Mouse (Mus musculus) gastrocnemius, postnatal 10 days (tissue): Measurements from ENCODE around the gene Dyrk3. TPM values are rescaled to one million over a fixed set of nuclear protein-coding genes. Genes with fewer than 3 reads are reported as not detected.
A peak's percentile ranks its signal among the peaks of the same experiment; 100 is the strongest.
"Not testable (repeated sequence)": the region's sequence is repeated elsewhere in the genome, so short reads cannot be mapped to it uniquely, and the experiment has no call there.

Source experiments
- DNase-seq: peaks from one replicate; pipeline ENCODE4 v3.0.0; 2021; ENCODE audit warnings: mixed read lengths
- total RNA-seq, 2 experiments: library from RNA; stranded (reverse); gene quantifications; 2 replicates each; pipeline ENCODE4 v1.2.3; 2021

Gene Dyrk3
- total RNA-seq, 2 experiments from 2014 or later, result 0.12 to 0.14 TPM

DNA sequence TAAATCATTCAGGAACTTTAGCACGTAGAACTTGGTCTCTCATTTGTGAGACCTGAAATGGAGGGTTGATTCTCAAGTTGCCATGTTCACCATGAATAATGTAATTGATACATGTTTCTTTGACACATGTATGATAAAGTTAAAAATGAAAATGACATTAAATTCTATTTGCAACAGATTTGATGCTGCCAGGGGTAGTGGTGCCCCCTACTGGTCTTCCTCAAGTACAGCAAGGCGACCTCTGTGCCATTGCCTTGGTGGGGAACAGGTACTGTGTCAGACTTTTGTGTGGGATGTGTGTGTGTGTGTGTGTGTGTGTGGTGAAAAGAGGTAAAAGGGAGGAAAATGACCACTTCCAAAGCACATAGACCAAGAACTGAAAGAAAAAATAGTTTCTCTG, 17.3 kb upstream of the Dyrk3 start:
- DNase-seq, result peak; percentile 34

DNA sequence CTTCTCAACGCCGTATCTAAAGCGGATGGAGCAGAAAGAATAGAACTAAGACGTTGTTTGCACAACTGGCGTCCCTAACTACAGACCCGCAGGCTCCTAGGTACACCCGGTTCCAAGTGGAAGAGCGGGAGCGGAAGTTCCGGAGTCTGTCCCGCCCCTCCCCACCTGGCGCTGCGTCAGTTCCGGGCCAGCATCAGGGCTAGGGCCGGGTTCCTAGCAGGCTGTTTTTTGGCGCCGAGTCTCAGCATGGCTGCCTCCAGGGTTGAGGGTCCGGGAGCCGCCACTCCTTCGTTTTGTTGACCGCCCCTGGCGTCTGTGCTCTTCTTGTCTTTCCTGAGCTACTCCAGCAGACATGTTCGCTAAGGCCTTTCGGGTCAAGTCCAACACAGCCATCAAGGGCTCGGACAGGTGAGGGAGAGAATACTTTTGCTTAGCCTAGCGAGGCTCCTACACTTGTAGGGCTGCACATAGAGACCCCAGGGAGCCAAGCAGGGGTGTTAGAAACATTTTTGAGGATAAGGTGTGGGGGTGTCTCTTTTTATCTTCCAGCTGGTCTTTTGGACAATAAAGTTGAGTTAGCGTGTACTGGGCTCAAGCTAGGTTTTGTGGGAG, 15.0 kb upstream of the Dyrk3 start, which contains the start of gene Eif2d:
Eif2d (plus strand) TSS at position 164 of the 612 bp plus-strand sequence.
- DNase-seq, result peak; percentile 84

DNA sequence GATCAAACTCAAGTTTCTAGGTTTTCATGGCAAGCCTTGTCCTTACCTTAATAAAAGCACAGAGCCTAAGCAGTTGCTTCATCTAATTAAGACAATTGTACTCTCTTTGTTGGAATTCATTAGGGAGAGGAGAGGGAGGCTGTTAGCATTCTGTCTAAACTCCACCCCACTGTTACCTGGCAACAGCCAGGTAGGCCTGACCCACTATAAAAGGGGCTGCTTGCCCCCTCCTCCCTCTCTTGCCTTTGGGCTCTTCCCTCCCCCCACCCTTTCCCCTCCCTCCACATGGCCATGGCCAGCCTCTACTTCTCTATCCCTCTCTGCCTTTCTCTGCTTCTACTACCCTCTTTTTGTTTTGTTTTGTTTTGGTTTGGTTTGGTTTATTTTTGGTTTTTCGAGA, 11.4 kb upstream of the Dyrk3 start:
- DNase-seq, result no peak

DNA sequence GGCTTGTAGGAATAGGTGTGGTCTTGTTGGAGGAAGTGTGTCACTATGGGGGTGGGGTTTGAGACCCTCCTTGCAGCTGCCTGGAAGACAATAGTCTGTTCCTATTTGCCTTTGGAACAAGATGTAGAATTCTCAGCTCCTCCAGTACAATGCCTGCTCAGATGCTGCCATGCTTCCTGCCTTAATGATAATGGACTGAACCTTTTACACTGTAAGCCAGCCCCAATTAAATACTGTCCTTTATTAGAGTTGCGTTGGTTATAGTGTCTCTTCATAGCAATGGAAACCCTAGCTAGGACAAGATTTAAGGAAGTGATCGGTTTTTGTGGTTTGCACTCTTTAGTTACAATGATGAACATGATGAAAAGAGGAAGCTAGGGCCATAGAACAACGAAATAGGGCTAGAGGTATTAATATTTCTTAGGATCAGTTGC, 8.1 kb upstream of the Dyrk3 start:
- no peak for DNase-seq

DNA sequence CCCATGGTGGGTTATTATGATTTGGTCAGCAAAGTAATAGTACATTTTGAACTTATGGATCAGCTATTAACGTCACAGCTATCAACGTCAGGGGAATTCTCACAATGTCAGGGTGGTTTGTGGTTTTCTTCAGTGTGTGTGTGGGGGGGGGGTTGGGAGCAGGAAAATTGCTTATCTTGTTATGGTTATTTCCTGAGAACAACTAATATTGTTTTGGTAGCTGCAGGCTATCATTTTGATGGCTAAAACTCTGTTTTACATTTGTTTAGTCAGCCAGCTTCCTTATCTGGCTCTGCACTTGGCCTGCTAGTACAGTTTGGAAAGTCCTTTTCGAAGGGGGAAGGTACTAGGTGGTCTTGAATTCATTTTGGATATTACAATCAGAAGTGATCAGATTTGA, 7.1 kb upstream of the Dyrk3 start:
- not testable (repeated sequence) for DNase-seq

DNA sequence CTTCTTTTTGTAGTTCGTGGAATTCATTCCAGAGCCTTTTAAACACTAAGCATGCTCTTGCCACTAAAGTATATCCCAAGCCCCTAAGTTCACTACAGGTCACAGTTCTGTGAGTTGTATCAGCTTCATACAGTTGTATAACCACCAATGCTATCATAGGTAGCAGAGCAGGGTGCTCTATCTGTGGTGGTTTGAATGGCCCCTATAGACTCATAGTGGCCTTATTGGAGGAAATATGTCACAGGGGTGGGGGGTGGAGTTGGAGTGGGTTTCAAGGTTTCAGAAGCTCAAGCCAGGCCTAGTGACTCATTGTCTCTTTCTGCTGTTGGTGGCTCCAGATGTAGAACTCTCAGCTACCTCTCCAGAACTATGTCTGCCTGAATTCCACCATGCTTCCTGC, 4.3 kb upstream of the Dyrk3 start:
- DNase-seq, result no peak

DNA sequence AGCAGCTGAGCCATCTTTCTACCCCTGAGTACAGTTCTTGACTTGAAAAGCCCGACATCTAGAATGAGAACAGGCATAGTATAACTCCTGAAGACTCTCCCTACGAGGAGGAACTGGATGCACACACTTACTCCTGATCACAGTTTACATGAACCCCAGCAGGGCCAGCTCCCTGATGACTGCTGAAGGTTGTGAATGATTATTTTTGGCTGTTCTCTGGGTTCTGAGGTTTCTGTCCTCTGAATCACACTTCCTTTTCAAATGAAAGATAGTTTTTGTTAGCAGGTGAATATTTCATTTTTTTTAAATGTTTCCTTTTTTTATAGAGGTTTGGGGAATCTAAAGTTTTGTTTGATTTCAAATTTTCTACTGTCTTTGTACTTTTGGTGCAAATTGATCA, 3.3 kb upstream of the Dyrk3 start:
- no peak for DNase-seq

DNA sequence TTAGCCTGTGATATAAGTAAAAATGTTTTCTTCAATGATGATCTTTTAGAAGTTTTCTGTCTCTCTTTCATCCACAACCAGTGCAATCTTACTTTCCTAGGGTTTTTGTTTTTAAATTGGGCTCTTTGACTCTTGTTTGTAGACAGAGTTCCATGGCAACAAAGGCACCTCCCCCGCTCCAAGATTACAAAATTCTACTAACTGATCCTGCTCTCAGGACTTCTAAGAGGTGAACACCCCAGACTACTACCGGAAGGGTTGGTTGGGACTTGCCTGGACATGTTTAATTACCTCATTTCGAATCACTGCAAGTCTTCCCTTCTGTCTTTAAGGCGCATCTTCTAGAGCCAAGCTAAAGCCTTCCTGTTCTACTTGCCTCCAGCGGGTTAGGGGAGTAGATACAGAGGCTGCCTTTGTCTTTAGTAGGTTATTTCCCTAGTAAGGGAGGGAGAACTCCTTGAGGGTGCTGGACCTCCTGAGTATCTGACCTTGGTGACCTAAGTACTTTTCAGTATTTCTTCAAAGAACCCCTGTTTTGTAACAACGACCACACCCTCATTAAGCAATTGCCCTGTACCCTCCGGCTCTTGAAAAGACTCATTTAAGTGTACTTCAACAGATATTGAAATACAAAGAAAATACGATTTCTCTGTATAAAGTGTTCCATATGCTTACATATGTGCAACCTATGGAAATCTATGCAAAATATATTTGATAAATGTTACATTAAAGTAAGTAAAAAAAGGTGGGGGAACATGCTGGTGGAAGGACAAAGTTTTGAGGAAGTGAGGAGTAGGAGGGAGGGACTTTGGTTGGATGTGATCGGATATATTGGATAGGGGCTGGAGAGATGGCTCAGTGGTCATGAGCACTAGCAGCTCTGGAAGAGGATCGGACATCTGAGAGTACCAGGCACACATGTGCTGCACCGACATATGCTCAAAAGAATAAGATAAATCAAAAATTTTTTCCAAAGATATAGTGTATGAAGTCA, 1.3 kb upstream of the Dyrk3 start:
- DNase-seq, result no peak

DNA sequence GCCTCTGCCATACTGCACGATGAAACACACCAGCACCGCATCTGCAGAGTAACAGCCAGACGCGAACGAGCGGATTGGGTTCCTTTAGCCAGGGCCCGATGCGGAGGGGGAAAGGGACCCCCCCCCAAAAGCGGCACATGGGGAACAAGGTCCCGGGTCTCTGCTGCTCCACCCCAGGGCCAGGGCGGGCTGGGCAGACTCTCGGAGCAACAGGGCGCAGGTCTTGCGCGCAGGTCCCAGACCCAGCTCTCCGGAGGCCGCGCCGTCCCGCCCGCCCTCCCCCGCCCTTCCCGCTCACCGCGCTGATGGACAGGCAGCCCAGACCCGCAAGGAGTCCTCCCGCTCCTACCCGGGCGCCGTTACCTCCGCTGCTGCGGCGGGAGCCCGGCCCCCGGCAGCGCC, 422 bp downstream of the Dyrk3 start:
- DNase-seq, result no peak

DNA sequence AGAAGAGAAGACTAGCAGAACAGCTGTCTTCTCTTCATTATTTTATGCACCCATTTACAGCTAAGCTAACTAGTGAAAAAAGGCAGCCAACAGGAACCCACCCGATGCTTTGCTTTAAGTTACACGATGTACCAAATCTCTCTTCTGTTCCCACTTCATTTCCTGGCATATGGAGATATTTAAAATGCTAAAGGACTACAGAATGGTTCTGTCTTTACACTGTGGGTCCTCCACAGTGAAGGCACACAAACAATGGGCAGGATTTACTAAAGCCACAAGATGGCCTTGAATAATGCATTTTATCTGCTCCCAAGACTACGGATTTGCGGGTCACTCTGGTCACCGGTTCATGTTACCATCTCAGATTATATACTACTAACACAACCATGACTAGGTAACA, 1.0 kb downstream of the Dyrk3 start:
- DNase-seq, result no peak

DNA sequence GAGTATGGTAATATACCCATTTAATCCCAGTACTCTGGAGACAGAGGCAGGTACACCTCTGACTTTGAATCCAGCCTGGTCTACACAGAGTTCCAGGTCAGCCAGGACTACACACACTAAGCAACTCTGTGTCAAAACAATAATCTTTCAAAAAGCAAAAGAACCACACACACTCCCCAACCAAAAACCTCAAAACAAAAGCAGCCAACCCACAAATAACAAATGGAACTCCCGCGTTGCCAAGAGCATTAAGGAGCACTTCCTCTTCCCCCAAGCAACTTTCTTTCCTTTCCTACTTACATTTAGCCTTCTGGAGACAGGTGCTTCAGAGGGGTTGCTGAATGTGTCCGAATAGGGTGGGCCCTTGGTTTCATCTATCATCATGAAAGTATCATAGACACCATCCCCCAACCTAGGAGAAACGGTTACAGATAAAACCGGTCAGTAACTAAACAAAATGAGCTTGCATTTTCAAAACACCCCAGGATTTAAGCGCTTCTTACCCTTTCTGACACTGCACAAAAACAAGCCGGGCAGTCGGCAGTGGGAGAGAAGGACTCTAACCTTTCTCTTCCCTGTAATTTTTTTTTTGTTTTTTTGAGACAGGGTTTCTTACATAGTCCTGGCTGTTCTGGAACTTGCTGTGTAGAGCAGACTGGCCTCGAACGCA, 2.0 kb downstream of the Dyrk3 start:
- no peak for DNase-seq

DNA sequence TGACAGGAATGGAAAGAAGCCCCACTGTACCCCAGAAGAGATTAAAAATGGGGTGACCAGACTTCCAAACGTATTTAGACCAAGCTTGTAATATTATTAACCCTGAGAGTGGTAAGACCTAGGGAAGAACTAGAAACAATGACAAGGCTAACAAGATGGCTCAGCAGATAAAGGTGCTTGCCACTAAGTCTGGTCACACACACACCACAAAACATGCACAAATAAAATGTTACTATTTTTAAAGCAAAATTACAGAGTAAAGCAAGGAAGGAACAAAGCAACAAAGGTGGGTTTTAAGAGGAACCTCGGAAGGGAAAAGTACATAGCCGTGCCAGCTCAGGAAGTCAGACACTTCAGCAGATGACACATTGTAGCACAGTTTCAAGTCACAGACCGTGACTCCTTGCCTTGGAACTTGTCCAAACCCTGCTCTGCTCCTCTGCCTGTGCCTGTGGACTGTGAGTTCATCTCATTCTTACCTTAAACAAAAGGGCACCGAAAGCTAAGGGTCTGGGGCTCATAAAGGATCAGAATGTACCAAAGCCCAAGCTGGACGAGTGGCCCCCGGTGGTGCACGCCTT, 3.1 kb downstream of the Dyrk3 start:
- DNase-seq, result no peak

DNA sequence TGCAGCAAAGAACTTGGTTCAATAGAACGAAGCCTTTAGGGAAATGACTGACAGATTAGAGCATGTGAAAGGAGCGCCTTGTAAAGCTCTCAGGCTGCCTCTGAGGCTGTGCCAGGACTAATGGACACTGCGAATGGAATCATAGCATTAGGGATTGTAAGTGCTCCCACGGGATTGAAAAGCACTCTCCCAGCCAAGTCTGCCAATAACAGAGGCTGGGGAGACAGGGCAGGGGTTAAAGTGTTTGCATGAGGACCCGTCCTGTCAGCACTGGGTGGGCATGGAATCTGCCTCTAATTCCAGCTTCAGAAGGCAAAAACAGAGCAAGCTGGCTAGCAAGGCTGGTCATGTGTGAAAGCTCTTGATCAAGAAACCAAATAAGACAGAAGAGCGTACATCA, 3.9 kb downstream of the Dyrk3 start:
- DNase-seq, result no peak

DNA sequence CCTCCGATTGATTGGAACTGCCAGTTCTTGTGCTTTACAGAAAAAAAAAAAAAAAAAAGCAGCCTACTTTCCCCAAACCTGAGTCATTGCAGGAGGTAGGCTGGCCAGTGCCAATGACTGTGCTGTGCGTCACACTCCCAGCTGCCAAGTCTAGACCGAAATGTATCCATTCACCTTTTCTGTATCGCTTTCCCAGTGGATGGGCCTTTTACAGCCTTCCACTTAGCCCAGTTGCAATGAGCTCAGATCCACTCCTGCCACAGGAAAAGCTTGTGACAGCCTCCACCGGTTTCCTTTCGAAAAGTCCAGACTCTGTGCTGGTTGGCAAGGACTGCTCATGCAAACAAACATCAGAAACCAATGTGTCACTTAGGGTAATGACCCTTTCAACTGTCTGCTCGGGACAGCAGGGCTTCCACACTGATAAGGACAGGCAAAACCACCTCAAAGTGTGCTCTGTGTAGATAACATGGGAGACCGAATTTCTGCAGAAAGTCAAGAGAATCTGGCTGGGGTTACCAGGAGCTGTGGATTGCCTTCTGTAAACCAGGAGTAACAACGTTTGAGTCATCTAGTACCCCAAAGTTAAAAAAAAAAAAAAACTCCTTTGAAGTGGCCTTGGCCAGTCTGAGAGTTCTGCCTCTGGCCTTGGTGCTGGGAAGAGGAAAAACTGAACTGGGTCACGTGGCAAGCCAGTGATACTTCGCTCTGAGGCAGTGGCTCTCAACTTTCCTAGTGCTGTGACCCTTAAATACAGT, 12.0 kb downstream of the Dyrk3 start:
- DNase-seq, result no peak

DNA sequence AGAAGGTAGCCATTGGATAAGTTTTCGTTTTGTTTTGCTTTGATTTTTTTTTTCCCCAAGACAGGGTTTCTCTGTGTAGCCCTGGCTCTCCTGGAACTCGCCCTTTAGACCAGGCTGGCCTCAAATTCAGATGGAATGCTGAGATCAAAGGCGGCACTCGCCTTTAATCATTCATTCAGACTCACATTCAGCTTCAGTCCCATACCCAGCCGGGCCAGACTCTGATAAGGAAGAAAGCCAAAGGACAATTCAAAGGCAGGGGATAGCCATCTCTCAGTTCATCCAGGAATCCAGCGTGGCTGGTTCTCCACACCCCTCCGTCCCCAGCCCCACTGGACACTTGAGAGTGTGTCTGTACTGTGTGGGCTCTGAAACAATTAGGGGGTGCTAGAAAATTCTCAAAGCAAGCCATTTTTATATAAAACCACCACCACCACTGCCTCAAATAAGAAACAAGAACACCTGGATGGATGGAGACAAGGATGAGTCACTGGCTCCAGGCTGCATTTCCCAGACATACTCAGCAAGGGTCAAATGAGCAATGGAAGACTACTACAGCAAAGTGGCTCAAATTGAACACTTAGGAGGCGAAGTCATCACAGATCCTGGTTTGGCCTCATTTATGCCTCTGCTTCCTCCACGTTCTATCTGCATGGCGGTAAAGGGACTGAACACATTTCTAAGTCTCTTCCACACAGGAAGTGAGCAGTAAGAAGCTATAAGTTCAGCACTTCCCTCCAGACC, 14.4 kb downstream of the Dyrk3 start:
- DNase-seq, result no peak

DNA sequence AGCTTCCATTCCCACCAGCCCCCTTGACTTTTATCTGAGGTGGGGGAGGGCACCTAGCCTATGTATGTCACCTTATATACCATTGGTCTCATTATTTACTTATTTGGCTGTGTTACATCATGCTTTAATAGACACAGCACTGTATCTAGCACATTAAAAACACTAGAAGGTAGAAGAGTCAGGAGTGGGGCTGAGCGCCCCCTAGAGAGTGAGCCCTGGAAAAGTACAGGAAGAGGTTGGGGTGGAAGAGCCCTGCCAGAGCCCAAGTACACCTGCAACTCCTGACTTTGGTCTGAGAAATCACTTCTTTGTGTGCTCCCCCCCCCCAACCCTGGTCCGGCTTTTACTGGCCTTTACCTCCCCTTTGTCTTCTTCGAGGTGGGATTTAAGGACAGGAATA, 16.2 kb downstream of the Dyrk3 start:
- no peak for DNase-seq

DNA sequence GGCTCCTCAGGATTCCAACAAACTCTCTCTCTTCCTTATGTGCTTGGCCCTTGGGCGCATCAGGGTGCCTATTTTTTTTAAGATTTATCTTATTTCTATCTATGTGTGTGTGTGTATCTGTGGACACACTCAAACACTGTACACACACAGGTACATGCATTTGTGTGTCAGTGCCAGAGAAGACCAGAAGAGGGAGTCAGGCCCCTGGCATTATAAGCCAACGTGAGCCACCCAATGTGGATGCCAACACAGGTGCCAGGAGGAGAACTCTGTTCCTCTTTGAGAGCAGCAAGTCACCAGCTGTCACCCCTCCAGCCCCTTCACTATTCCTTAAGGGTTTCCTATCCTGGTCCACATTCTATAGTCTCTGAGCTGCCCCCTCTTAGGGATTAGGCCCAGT, 19.1 kb downstream of the Dyrk3 start:
- no peak for DNase-seq

DNA sequence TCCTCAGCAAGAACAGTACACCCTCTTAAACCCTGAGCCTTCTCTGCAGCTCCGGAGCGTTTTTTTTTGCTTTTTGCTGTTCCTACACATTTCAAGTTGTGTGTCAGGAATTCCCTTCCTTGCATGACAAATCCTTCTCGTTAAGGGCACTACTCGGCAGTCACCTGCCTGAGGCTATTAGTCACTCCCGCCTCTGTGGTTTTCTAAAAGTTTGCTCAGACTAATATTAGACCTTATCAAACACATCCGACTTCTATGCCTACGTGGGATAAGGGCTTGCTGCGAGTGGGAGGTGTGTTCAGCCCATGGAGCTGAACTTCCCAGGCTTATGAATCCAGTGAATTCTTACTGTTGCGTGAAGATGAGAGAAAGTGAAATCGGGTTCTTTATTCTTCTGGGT, 19.6 kb downstream of the Dyrk3 start:
- DNase-seq, result no peak

DNA sequence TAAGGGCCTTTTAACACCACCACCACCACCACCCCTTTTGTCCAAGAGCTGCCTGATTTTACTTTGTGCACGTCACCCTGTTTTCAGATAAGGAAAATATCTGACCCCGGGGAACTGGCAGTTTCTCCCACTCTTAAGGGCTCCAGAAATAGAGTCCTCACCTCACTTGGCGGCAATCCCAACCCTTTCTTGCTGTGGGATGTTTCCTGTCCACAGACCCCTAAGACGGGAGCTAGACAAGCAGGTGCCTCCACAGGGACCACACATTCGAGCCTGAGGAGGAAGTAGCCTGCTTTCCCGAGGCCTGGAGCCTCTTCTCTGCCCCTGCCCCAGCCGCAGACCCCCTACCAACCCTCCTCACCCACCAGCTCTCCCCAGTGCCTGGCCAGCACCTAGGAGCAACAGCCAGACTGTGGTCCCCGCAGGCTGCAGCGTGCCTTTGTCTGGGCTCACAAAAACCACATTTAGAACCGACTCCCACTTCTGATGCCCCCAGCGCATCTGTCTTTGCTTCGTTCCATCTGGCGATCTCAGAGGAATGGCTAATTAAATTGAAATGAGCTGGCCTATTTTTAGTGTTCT, 21.6 kb downstream of the Dyrk3 start:
- DNase-seq, result no peak

DNA sequence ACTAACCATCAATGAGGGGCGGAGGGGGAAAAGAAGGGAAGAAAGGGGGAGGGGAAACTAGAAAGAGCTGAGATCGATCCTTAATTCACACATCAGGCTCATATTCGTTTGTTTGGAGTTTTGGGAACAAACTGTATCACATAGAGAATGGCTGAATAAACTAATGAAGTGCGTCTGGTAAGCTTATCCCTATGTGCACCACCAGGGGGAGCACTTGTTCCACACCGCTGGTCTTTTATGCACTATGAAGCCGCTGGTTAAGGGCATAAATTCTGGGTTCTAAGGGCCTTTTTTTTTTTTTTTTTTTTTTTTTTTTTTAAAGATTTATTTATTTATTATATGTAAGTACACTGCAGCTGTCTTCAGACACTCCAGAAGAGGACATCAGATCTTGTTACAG, 22.2 kb downstream of the Dyrk3 start:
- peak; percentile 69 for DNase-seq

DNA sequence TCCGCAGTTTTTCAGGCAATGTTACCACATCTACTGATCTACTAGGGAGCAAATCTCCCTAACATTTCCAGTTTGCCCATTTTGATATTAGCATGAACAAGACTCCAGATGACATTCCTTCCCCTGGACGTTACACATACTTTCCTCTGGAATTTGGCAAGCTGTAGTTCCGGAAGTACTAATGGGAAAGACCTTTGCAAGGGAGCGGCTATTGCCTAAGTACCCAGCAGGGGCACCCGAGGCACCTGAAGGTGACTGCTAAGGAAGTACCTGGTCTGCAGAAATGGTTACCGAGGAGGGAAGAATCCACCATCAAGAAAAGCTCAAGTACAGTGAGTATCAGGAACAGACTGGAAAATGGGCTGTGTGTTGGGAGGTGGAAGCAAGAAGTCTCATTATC, 25.6 kb downstream of the Dyrk3 start:
- no peak for DNase-seq
